Mouse (Mus musculus) lung, adult 2 months (tissue): ENCODE data around the gene Sgsm2.

Experiments
- CTCF ChIP-seq: fragments of 200-500 bp; IDR thresholded peaks from 2 replicates; pipeline ENCODE4 v1.5.1; 2011; ENCODE audit warnings: mild to moderate bottlenecking, low read length, control low read depth; ENCODE audit not compliant: insufficient read depth
- POLR2A ChIP-seq: fragments of 200-500 bp; IDR thresholded peaks from 2 replicates; pipeline ENCODE4 v1.6.1; 2011; ENCODE audit warnings: low read depth, mild to moderate bottlenecking, control low read depth, low read length, borderline replicate concordance; ENCODE audit errors: extremely low read depth

GRCm38 (mm10) chr11:74930391-74930790 is 33.5 kb upstream of the Sgsm2 start:
- TF ChIP-seq CTCF, result no peak
- no peak for TF ChIP-seq POLR2A
